Mouse (Mus musculus) adipocyte (in vitro differentiated cells): ENCODE results near the gene Gm49721.
A peak's percentile ranks its signal among the peaks of the same experiment; 100 is the strongest.
"Not testable (repeated sequence)": the region's sequence is repeated elsewhere in the genome, so short reads cannot be mapped to it uniquely, and the experiment has no call there.

ENCODE experiments used
- DNase-seq: peaks from one replicate; pipeline ENCODE4 v3.0.0-alpha.2; 2016; ENCODE audit warnings: low spot score

Gm49721 gene

GRCm38 (mm10) chr17:6978287-6979248, at the start of gene Gm49721:
Gene Gm49721 (plus strand): TSS chr17:6978904.
- DNase-seq: peak; percentile 12

- DNase-seq: not testable (repeated sequence)
Measured at GRCm38 (mm10) chr17:6931625-6932024, 47.1 kb upstream of the Gm49721 start.

GRCm38 (mm10) chr17:6942560-6942959, 36.1 kb upstream of the Gm49721 start:
- not testable (repeated sequence) for DNase-seq

GRCm38 (mm10) chr17:6947637-6947983, 31.1 kb upstream of the Gm49721 start:
- DNase-seq: not testable (repeated sequence)

- peak; percentile 80 for DNase-seq
Measured at GRCm38 (mm10) chr17:6947984-6948768, 30.5 kb upstream of the Gm49721 start, which contains the start of gene Rsph3b. Gene Rsph3b (minus strand): TSS chr17:6948682.

GRCm38 (mm10) chr17:6948769-6949228, 29.9 kb upstream of the Gm49721 start:
- DNase-seq: not testable (repeated sequence)

GRCm38 (mm10) chr17:6958881-6959280, 19.8 kb upstream of the Gm49721 start:
- not testable (repeated sequence) for DNase-seq

GRCm38 (mm10) chr17:6959543-6960259, 19.0 kb upstream of the Gm49721 start:
- DNase-seq: not testable (repeated sequence)

- DNase-seq: not testable (repeated sequence)
Measured at GRCm38 (mm10) chr17:6960349-6960748, 18.4 kb upstream of the Gm49721 start.

GRCm38 (mm10) chr17:6960776-6961175, 17.9 kb upstream of the Gm49721 start, which contains the start of gene Tagap1:
Gene Tagap1 (minus strand): TSS chr17:6961156.
- not testable (repeated sequence) for DNase-seq

- peak; percentile 23 for DNase-seq
Measured at GRCm38 (mm10) chr17:6961181-6962000, 17.3 kb upstream of the Gm49721 start.

- not testable (repeated sequence) for DNase-seq
Measured at GRCm38 (mm10) chr17:6962339-6962738, 16.4 kb upstream of the Gm49721 start.

- DNase-seq: not testable (repeated sequence)
Measured at GRCm38 (mm10) chr17:6962936-6963335, 15.8 kb upstream of the Gm49721 start.

GRCm38 (mm10) chr17:6965364-6965763, 13.3 kb upstream of the Gm49721 start:
- peak; percentile 40 for DNase-seq

GRCm38 (mm10) chr17:6967673-6968072, 11.0 kb upstream of the Gm49721 start:
- not testable (repeated sequence) for DNase-seq

- not testable (repeated sequence) for DNase-seq
Measured at GRCm38 (mm10) chr17:6970334-6970733, 8.4 kb upstream of the Gm49721 start, which contains the start of gene Rnaset2b. Gene Rnaset2b (plus strand): TSS chr17:6970634.

- DNase-seq: peak; percentile 1
Measured at GRCm38 (mm10) chr17:6971238-6971637, 7.5 kb upstream of the Gm49721 start.

GRCm38 (mm10) chr17:6972836-6973396, 5.8 kb upstream of the Gm49721 start:
- DNase-seq: not testable (repeated sequence)

- DNase-seq: not testable (repeated sequence)
Measured at GRCm38 (mm10) chr17:6974985-6975384, 3.7 kb upstream of the Gm49721 start.

GRCm38 (mm10) chr17:6979380-6979779, 676 bp downstream of the Gm49721 start:
- peak; percentile 42 for DNase-seq
